Mouse (Mus musculus) midbrain, embryonic 10.5 days (tissue): ENCODE measurements around the gene Gm7102. TPM values are rescaled to one million over a fixed set of nuclear protein-coding genes. Genes with fewer than 3 reads are reported as not detected.

Experiments
- DNase-seq: peaks from one replicate; pipeline ENCODE4 v3.0.0-alpha.2; 2017; ENCODE audit warnings: low spot score
- H3K27ac ChIP-seq: fragments of 300-500 bp; sonication (generic); replicated peaks from 2 replicates; pipeline ENCODE4 v1.5.1; 2016; ENCODE audit warnings: mild to moderate bottlenecking
- H3K27me3 ChIP-seq: fragments of 300-500 bp; sonication (generic); 2 replicates; pipeline ENCODE4 v1.6.1; 2016; ENCODE audit warnings: low read depth, mild to moderate bottlenecking; ENCODE audit not compliant: poor library complexity, severe bottlenecking
- H3K36me3 ChIP-seq: fragments of 300-500 bp; sonication (generic); 2 replicates; pipeline ENCODE4 v1.6.1; 2016; ENCODE audit warnings: mild to moderate bottlenecking, moderate library complexity
- H3K4me1 ChIP-seq: fragments of 300-500 bp; sonication (generic); 2 replicates; pipeline ENCODE4 v1.6.1; 2016
- H3K4me3 ChIP-seq: fragments of 300-500 bp; sonication (generic); 2 replicates; pipeline ENCODE4 v1.5.1; 2016; ENCODE audit warnings: mild to moderate bottlenecking, moderate library complexity
- H3K9me3 ChIP-seq: fragments of 300-500 bp; sonication (generic); replicated peaks from 2 replicates; pipeline ENCODE4 v1.6.1; 2016; ENCODE audit warnings: mild to moderate bottlenecking
- WGBS: fragments of 180-500 bp; shearing (Covaris S2); methylation state at CpG from one replicate; pipeline ENCODE4 v1.1.7; 2016; 5-methylcytosine and 5-hydroxymethylcytosine counted together
- polyA plus RNA-seq: library from polyadenylated mRNA; unstranded; fragments of >200 nt; fragmentation: Nextera tagmentation; extraction: Ambion mirVana; gene quantifications from 2 replicates; pipeline ENCODE4 v1.2.1, GENCODE M21; 2016

The Gm7102 gene
- polyA plus RNA-seq, 1 experiment from 2014 or later: 0.19 TPM

DNA sequence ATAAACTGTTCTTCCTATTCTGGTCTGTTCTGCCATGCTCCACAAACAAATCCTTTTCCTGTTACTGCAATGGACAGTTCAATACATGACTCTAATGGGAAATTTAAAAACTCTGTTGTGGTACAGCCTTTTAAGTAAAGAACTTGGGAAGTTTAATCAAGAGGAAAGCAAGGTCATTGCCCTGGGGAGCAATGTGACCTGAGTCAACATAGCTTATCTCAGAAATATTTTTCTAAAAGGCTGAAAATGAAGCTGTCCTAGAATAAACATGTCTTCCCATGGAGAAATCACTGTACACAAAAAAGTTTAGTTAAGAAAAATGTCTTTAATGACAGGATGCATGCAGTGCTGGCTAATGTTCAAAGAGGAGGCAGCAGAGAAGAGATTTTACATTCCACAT is 37.5 kb downstream of the Gm7102 start:
- Histone ChIP-seq H3K27ac (no peak overlapping the region), H3K36me3 (peaks cover 14% of the 10 kb centered on the region; the same call in 1 of the 2 replicates), H3K9me3 (no peaks in the 10 kb centered on the region), H3K4me3 (no peak overlapping the region), H3K27me3 (no peaks in the 10 kb centered on the region), H3K4me1 (peaks cover 17% of the 10 kb centered on the region)
- DNase-seq: no peak

DNA sequence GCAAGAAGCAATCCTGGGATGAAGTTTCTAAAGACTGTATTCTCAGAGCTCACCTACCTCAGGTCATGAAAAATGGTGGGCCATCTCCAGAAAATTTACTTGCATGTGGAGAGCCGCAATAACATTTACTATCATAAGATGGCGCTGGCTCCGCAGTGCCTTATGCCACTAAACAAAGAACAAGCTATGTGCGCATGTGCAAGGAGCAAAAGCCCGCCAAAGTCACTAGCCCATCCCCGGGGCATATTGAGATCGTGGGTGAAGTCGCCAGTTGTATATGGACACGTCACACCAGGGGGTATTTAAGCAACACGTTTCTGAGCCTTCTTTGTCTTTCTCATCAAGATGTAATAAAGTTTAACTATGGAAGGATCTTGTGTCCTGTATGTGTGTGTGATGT is 45.0 kb downstream of the Gm7102 start:
- Histone ChIP-seq H3K4me1 (no peaks in the 10 kb centered on the region), H3K4me3 (no peak overlapping the region), H3K36me3 (peaks cover 29% of the 10 kb centered on the region), H3K9me3 (peaks cover 7% of the 10 kb centered on the region; the same call in 1 of the 2 replicates), H3K27me3 (no peaks in the 10 kb centered on the region), H3K27ac (no peak overlapping the region)
- DNase-seq: no peak
- 90% methylated on average over 10 of the region's 10 CpGs for WGBS

Other genes with a start within 250 kb of the Gm7102 start
- gene Zfp950, start 35.5 kb downstream of the Gm7102 start, polyA plus RNA-seq: 25.2 and 30.1 TPM in 2 replicates
- not detected in 2 replicates for gene Gm6020, start 7.6 kb upstream of the Gm7102 start, polyA plus RNA-seq
- gene Csf2ra, start 52.1 kb upstream of the Gm7102 start, polyA plus RNA-seq: 17.1 and 19.9 TPM in 2 replicates
- not detected in 2 replicates for gene Gm21060, start 120.8 kb upstream of the Gm7102 start, polyA plus RNA-seq